Mouse (Mus musculus) cortical plate, adult 2 months (tissue): Measurements from ENCODE around the gene Sdf2.

Experiments
- CTCF ChIP-seq: fragments of 200-500 bp; IDR thresholded peaks from 2 replicates; pipeline ENCODE4 v1.5.1; 2011; ENCODE audit warnings: mild to moderate bottlenecking, control low read depth, low read length; ENCODE audit not compliant: insufficient read depth; ENCODE audit errors: extremely low read depth
- POLR2A ChIP-seq: fragments of 200-500 bp; IDR thresholded peaks from 2 replicates; pipeline ENCODE4 v1.6.1; 2011; ENCODE audit warnings: mild to moderate bottlenecking, low read length, control low read depth; ENCODE audit not compliant: insufficient read depth; ENCODE audit errors: extremely low read depth

DNA sequence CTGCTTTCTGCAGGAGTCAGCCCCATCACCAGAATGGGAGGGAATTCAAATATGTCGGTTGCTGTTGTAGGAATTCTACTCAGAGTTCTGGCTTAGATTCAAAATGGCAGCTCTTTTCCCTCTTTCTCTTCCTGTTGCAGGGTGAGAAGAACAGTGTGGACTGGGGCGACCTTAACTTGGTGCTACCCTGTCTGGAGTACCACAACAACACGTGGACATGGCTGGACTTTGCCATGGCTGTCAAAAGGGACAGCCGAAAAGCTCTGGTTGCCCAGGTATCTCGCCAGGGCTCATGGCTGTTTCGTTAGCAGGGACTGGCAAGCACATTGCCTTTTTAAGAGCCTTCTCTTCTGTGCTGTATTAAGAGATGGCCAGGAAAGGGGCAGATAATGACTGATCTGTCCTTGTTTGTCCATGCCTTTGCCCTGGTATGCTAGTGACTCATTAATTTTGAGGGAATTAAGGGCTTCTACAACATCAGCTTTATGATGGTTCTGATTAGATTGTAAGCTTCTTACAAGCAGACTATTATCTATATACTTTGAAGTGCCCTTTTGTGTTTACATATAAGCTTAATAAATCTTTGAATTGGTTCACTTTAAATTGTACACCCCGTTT lies 43.7 kb downstream of the Sdf2 start:
- TF ChIP-seq CTCF (no peak), POLR2A (no peak)
